Comparison of ENCODE assay signal across 12 mouse cellular contexts in genomic region chr2:143656968-143657367, GRCm38 (mm10).
DNase-seq lines count a peak whose midpoint lies in the region; ATAC-seq lines count a peak whose summit lies in the region.
"Had no signal": no experiment of that assay in that cellular context is flagged by ENCODE, and none has a peak within 500 bp of the region (broad histone marks: within the 10 kb centered on the region; RNA-seq: fewer than 3 reads in every experiment).

No protein-coding gene starts in this region.

- no peaks in the 10 kb centered on the region for H3K36me3 ChIP-seq in megakaryocyte, embryonic 14.5 days (replicated peaks; ENCODE audit: low read length)
- H3K36me3 ChIP-seq in midbrain, embryonic 10.5 days, result no peaks in the 10 kb centered on the region
- no peaks in the 10 kb centered on the region for H3K36me3 ChIP-seq in intestine, embryonic 16.5 days (ENCODE audit: control insufficient read depth, insufficient read depth, low read length)
- H3K36me3 ChIP-seq: limb, embryonic 12.5 days had no signal

- H3K4me1 ChIP-seq in megakaryocyte, embryonic 14.5 days, result no peaks in the 10 kb centered on the region
- peaks cover 3% of the 10 kb centered on the region; the same call in 1 of the 2 replicates for H3K4me1 ChIP-seq in midbrain, embryonic 10.5 days
- no peaks in the 10 kb centered on the region for H3K4me1 ChIP-seq in intestine, embryonic 16.5 days (ENCODE audit: control insufficient read depth, insufficient read depth, low read length)
- H3K4me1 ChIP-seq: limb, embryonic 12.5 days had no signal

- no peak overlapping the region for H3K9ac ChIP-seq in intestine, embryonic 16.5 days (ENCODE audit: low read depth, low read length)
- H3K9ac ChIP-seq: limb, embryonic 12.5 days had no signal

- no peak for DNase-seq in cerebellum, adult 8-10 months
- peak; percentile 19 for DNase-seq in midbrain, embryonic 10.5 days (ENCODE audit: low spot score)
- DNase-seq in retina, postnatal 1 day, result peak; percentile 66
- DNase-seq in heart, postnatal 36 days, result no peak
- DNase-seq: heart, postnatal 14 days; kidney, adult 2 months; lung, adult 2 months had no signal

- H3K4me2 ChIP-seq in intestine, embryonic 16.5 days (ENCODE audit: low read depth, low read length), result no peak overlapping the region
- H3K4me2 ChIP-seq: limb, embryonic 12.5 days had no signal

- no peak overlapping the region for H3K27ac ChIP-seq in midbrain, embryonic 10.5 days (replicated peaks)
- no peak overlapping the region for H3K27ac ChIP-seq in intestine, embryonic 16.5 days (ENCODE audit: low read length)
- H3K27ac ChIP-seq: limb, embryonic 12.5 days had no signal

- 0 out of 2 replicates have a peak, but pooled peaks cover 3% of the 10 kb centered on the region for H3K9me3 ChIP-seq in megakaryocyte, embryonic 14.5 days
- no peaks in the 10 kb centered on the region for H3K9me3 ChIP-seq in midbrain, embryonic 10.5 days (replicated peaks)
- no peaks in the 10 kb centered on the region for H3K9me3 ChIP-seq in intestine, embryonic 16.5 days (ENCODE audit: control insufficient read depth, low read length)
- H3K9me3 ChIP-seq: limb, embryonic 12.5 days had no signal

- no peaks in the 10 kb centered on the region for H3K27me3 ChIP-seq in megakaryocyte, embryonic 14.5 days (replicated peaks)
- no peaks in the 10 kb centered on the region for H3K27me3 ChIP-seq in midbrain, embryonic 10.5 days (ENCODE audit: low read depth, poor library complexity, severe bottlenecking)
- H3K27me3 ChIP-seq in intestine, embryonic 16.5 days (replicated peaks; ENCODE audit: control insufficient read depth, insufficient read depth, low read length), result no peaks in the 10 kb centered on the region
- H3K27me3 ChIP-seq: limb, embryonic 12.5 days had no signal

- intact Hi-C loops in heart, postnatal 36 days (cut with DNase I), result no loop called here

- peak overlapping the region; percentile 4 for H3K4me3 ChIP-seq in megakaryocyte, embryonic 14.5 days (replicated peaks)
- H3K4me3 ChIP-seq in midbrain, embryonic 10.5 days, result no peak overlapping the region
- no peak overlapping the region for H3K4me3 ChIP-seq in intestine, embryonic 16.5 days (ENCODE audit: low read length)
- H3K4me3 ChIP-seq: limb, embryonic 12.5 days had no signal

- 55% methylated on average over 4 of the region's 4 CpGs for WGBS in midbrain, embryonic 10.5 days
- 64% methylated on average over 4 of the region's 4 CpGs for WGBS in intestine, embryonic 16.5 days

- peak; percentile 87 for ATAC-seq in cerebellum, adult (ENCODE audit: insufficient number of reproducible peaks, low FRiP score, low TSS enrichment)
- no peak for ATAC-seq in megakaryocyte, adult 5-6 weeks (ENCODE audit: poor library complexity, severe bottlenecking)
- no peak for ATAC-seq in intestine, embryonic 16.5 days

Comparison
In these comparisons a context has a peak if more than half of its experiments do, and no peak if none do; other contexts are left out.
1. DNase-seq: peak in midbrain, embryonic 10.5 days (single experiment) and retina, postnatal 1 day (single experiment); none in cerebellum, adult 8-10 months (single experiment) and heart, postnatal 36 days (0 of 2).